In the genomic region with DNA sequence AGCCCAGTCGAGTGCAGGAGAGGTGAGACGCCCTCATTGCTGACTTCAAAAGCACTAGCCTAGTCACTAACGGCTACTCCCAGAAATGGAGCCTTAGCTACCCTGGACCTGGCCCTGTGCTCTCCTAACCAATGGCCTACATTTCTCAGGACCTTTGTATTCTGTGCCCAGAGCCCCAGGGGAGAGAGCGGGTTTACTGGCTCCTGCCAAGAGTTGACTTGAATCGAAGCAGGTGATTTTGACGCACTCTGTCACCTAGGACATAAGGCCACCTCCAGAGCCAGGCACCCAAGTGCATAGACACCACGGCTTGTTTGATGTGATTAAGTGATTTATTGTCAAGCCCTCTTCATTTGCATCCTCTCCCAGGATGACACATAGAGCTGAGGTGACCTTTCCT, we compare ENCODE assay signal across 20 mouse cellular contexts.
DNase-seq lines count a peak whose midpoint lies in the region; ATAC-seq and TF ChIP-seq lines count a peak whose summit lies in the region.
"Had no signal": no experiment of that assay in that cellular context is flagged by ENCODE, and none has a peak within 500 bp of the region (broad histone marks: within the 10 kb centered on the region; RNA-seq: fewer than 3 reads in every experiment).

No protein-coding gene starts in this region.

- H3K9ac ChIP-seq in kidney, embryonic 16.5 days (replicated peaks; ENCODE audit: low read length) = no peak overlapping the region
- H3K9ac ChIP-seq in midbrain, embryonic 11.5 days (ENCODE audit: low read length) = no peak overlapping the region
- H3K9ac ChIP-seq: embryonic facial prominence, embryonic 12.5 days; forebrain, embryonic 12.5 days; hindbrain, embryonic 13.5 days had no signal

- H3K9me3 ChIP-seq in kidney, embryonic 16.5 days (ENCODE audit: low read length) = no peaks in the 10 kb centered on the region
- H3K9me3 ChIP-seq in midbrain, embryonic 11.5 days (ENCODE audit: control insufficient read depth, low read length) = no peaks in the 10 kb centered on the region
- H3K9me3 ChIP-seq: embryonic facial prominence, embryonic 12.5 days; forebrain, embryonic 12.5 days; heart, embryonic 10.5 days; hindbrain, embryonic 13.5 days had no signal

- 49% methylated on average over 7 of the region's 7 CpGs for WGBS in kidney, adult 2 months
- WGBS in kidney, embryonic 16.5 days = 74% methylated on average over 7 of the region's 7 CpGs
- WGBS in midbrain, embryonic 11.5 days = 84% methylated on average over 7 of the region's 7 CpGs

- TF ChIP-seq CTCF in kidney, adult 2 months (conservative IDR thresholded peaks at IDR 0.05; ENCODE audit: insufficient read depth, insufficient read length, low read depth, low read length) = no peak

- no peak overlapping the region for H3K4me3 ChIP-seq in kidney, adult 2 months (ENCODE audit: insufficient read depth, low read depth, low read length)
- no peak overlapping the region for H3K4me3 ChIP-seq in kidney, embryonic 16.5 days (ENCODE audit: low read length)
- H3K4me3 ChIP-seq in midbrain, embryonic 11.5 days (ENCODE audit: low read depth, low read length) = no peak overlapping the region
- H3K4me3 ChIP-seq: embryonic facial prominence, embryonic 12.5 days; forebrain, embryonic 12.5 days; heart, embryonic 10.5 days; hindbrain, embryonic 13.5 days had no signal

- peaks cover 22% of the 10 kb centered on the region; the same call in 1 of the 2 replicates for H3K4me1 ChIP-seq in kidney, adult 2 months (ENCODE audit: control insufficient read depth, insufficient read depth, low read length)
- peaks cover 6% of the 10 kb centered on the region; the same call in 1 of the 2 replicates for H3K4me1 ChIP-seq in kidney, embryonic 16.5 days (ENCODE audit: insufficient read depth, low read length)
- H3K4me1 ChIP-seq in midbrain, embryonic 11.5 days (ENCODE audit: control insufficient read depth, insufficient read depth, low read length) = peaks cover 2% of the 10 kb centered on the region; the same call in 1 of the 2 replicates
- H3K4me1 ChIP-seq: embryonic facial prominence, embryonic 12.5 days; forebrain, embryonic 12.5 days had no signal

- H3K4me2 ChIP-seq in kidney, embryonic 16.5 days (replicated peaks; ENCODE audit: low read depth, low read length) = no peak overlapping the region
- H3K4me2 ChIP-seq in midbrain, embryonic 11.5 days = no peak overlapping the region
- H3K4me2 ChIP-seq: embryonic facial prominence, embryonic 12.5 days; forebrain, embryonic 12.5 days; hindbrain, embryonic 13.5 days had no signal

- no peak overlapping the region for H3K27ac ChIP-seq in kidney, adult 2 months (ENCODE audit: insufficient read depth, low read depth, low read length)
- H3K27ac ChIP-seq in kidney, embryonic 16.5 days (ENCODE audit: low read length) = no peak overlapping the region
- no peak overlapping the region for H3K27ac ChIP-seq in midbrain, embryonic 11.5 days (ENCODE audit: low read depth, low read length)
- H3K27ac ChIP-seq: embryonic facial prominence, embryonic 12.5 days; forebrain, embryonic 12.5 days; heart, embryonic 10.5 days; hindbrain, embryonic 13.5 days; hindbrain, postnatal 0 days had no signal

- H3K36me3 ChIP-seq in kidney, adult 2 months (ENCODE audit: control insufficient read depth, insufficient read depth, low read length) = no peaks in the 10 kb centered on the region
- peaks cover 47% of the 10 kb centered on the region for H3K36me3 ChIP-seq in kidney, embryonic 16.5 days (ENCODE audit: insufficient read depth, low read length)
- peaks cover 6% of the 10 kb centered on the region; the same call in 1 of the 2 replicates for H3K36me3 ChIP-seq in midbrain, embryonic 11.5 days (ENCODE audit: control insufficient read depth, insufficient read depth, low read length)

- no peak for ATAC-seq in kidney, embryonic 16.5 days (ENCODE audit: low FRiP score, low TSS enrichment)
- ATAC-seq in midbrain, embryonic 11.5 days (ENCODE audit: low FRiP score) = no peak
- ATAC-seq: forebrain, embryonic 16.5 days; hindbrain, postnatal 0 days had no signal

- peak; percentile 54 for DNase-seq in adrenal gland, postnatal 10 days
- DNase-seq in adrenal gland, adult 18-20 months (ENCODE audit: low spot score in 2 of 2) = no peak
- peak; percentile 74 for DNase-seq in kidney, adult 2 months
- peak; percentile 13 for DNase-seq in adipocyte (ENCODE audit: low spot score)
- peak; percentile 46 to 81 for DNase-seq in kidney, postnatal 25 days
- DNase-seq in midbrain, embryonic 11.5 days (ENCODE audit: low spot score, missing footprints) = no peak
- DNase-seq: cerebellum, adult 11 months; cerebellum, adult 9-10 months; cerebellum, postnatal 25 days; gastrocnemius, postnatal 10 days; heart, adult 18-20 months; heart, postnatal 10 days; heart, postnatal 4 days had no signal

- no peaks in the 10 kb centered on the region for H3K27me3 ChIP-seq in kidney, adult 2 months (replicated peaks; ENCODE audit: control insufficient read depth, insufficient read depth, low read length)
- no peaks in the 10 kb centered on the region for H3K27me3 ChIP-seq in kidney, embryonic 16.5 days (ENCODE audit: insufficient read depth, low read length)
- no peaks in the 10 kb centered on the region for H3K27me3 ChIP-seq in midbrain, embryonic 11.5 days (ENCODE audit: control insufficient read depth, insufficient read depth, low read length)
- H3K27me3 ChIP-seq: embryonic facial prominence, embryonic 12.5 days; forebrain, embryonic 12.5 days; hindbrain, embryonic 13.5 days had no signal

- TF ChIP-seq POLR2A in kidney, adult 2 months (IDR thresholded peaks at IDR 0.05; ENCODE audit: low read depth, low read length) = no peak

Comparison
In these comparisons a context has a peak if more than half of its experiments do, and no peak if none do; other contexts are left out.
1. DNase-seq: peak in adrenal gland, postnatal 10 days (single experiment), kidney, adult 2 months (single experiment), adipocyte (single experiment) and kidney, postnatal 25 days (2 of 2); none in adrenal gland, adult 18-20 months (0 of 2) and midbrain, embryonic 11.5 days (single experiment).